Mouse (Mus musculus): ENCODE measurements around the gene Ntm. TPM values are rescaled to one million over a fixed set of nuclear protein-coding genes. Genes with fewer than 3 reads are reported as not detected.

Gene Ntm
- polyA plus RNA-seq, 1 experiment from 2014 or later = 39.7 TPM

- no peak for ATAC-seq (replicated peaks; ENCODE audit: insufficient number of reproducible peaks, low FRiP score, low TSS enrichment)
- Histone ChIP-seq H3K27ac (ENCODE audit: low read depth, low read length) (no peak overlapping the region), H3K9ac (ENCODE audit: low read depth, low read length) (no peak overlapping the region), H3K4me2 (no peak overlapping the region), H3K4me1 (ENCODE audit: control insufficient read depth, insufficient read depth, low read length) (no peaks in the 10 kb centered on the region), H3K36me3 (ENCODE audit: control insufficient read depth, insufficient read depth, low read length) (no peaks in the 10 kb centered on the region), H3K27me3 (ENCODE audit: control insufficient read depth, insufficient read depth, low read length) (no peaks in the 10 kb centered on the region), H3K4me3 (ENCODE audit: low read depth, low read length) (no peak overlapping the region), H3K9me3 (replicated peaks; ENCODE audit: control insufficient read depth, low read length) (no peaks in the 10 kb centered on the region)
- WGBS (ENCODE audit: insufficient replicate concordance) = 56% methylated on average over 12 of the region's 12 CpGs
These were observed 160.8 kb downstream of the Ntm start for GRCm38 (mm10) chr9:29802071-29802705.

DNA sequence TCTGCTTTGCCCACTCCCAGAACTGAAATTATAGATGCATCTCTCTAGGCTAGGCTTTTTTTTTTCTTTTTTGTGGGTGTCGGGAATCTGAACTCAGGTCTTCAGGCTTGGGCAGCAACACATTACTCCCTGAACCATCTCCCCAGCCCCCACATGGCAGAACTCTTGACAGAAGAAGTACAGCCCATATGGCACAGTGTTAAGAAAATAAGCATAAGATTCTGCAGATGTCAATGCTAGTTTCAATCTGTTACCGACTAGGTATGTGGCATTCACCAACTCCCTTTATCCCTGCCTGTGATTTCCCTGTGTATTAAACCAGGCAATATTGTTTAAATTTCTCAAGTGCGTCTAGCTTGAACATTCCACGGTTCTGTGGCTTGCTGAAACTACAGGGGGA lies 166.7 kb downstream of the Ntm start:
- H3K9me3 ChIP-seq (replicated peaks; ENCODE audit: control insufficient read depth, low read length) = no peaks in the 10 kb centered on the region
- no peaks in the 10 kb centered on the region for H3K27me3 ChIP-seq (ENCODE audit: control insufficient read depth, insufficient read depth, low read length)
- 70% methylated on average over 4 of the region's 4 CpGs for WGBS (ENCODE audit: insufficient replicate concordance)
- no peak overlapping the region for H3K9ac ChIP-seq (ENCODE audit: low read depth, low read length)
- H3K36me3 ChIP-seq (ENCODE audit: control insufficient read depth, insufficient read depth, low read length) = no peaks in the 10 kb centered on the region
- ATAC-seq (replicated peaks; ENCODE audit: insufficient number of reproducible peaks, low FRiP score, low TSS enrichment) = no peak
- H3K4me1 ChIP-seq (ENCODE audit: control insufficient read depth, insufficient read depth, low read length) = no peaks in the 10 kb centered on the region
- no peak overlapping the region for H3K27ac ChIP-seq (ENCODE audit: low read depth, low read length)
- no peak overlapping the region for H3K4me2 ChIP-seq
- H3K4me3 ChIP-seq (ENCODE audit: low read depth, low read length) = no peak overlapping the region

GRCm38 (mm10) chr9:29791199-29791915 lies 171.6 kb downstream of the Ntm start:
- 69% methylated on average over 10 of the region's 10 CpGs for WGBS (ENCODE audit: insufficient replicate concordance)
- no peak for ATAC-seq (replicated peaks; ENCODE audit: insufficient number of reproducible peaks, low FRiP score, low TSS enrichment)
- no peak overlapping the region for H3K4me3 ChIP-seq (ENCODE audit: low read depth, low read length)
- no peak overlapping the region for H3K4me2 ChIP-seq
- H3K4me1 ChIP-seq (ENCODE audit: control insufficient read depth, insufficient read depth, low read length) = no peaks in the 10 kb centered on the region
- no peaks in the 10 kb centered on the region for H3K27me3 ChIP-seq (ENCODE audit: control insufficient read depth, insufficient read depth, low read length)
- no peaks in the 10 kb centered on the region for H3K9me3 ChIP-seq (replicated peaks; ENCODE audit: control insufficient read depth, low read length)
- no peaks in the 10 kb centered on the region for H3K36me3 ChIP-seq (ENCODE audit: control insufficient read depth, insufficient read depth, low read length)
- H3K9ac ChIP-seq (ENCODE audit: low read depth, low read length) = no peak overlapping the region
- no peak overlapping the region for H3K27ac ChIP-seq (ENCODE audit: low read depth, low read length)

DNA sequence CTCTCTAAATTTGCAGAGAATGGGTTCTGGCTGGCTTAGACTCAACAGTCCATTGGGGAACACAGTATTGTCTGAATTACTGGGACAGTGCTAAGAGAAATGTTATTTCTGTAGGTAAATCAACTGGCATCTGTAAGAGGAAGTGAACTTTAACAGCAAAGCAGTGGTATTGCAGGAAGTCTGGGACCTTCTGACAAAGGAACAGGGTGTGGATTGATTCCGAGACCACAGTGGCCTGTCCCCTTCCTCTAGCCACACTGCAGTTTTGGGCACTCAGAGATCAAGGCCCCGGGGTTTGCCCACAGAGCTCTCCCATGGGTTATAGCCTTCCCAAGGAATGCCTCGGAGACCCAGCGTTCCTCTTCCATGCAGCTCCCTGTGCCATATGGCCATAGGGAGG lies 172.9 kb downstream of the Ntm start:
- Histone ChIP-seq H3K4me3 (ENCODE audit: low read depth, low read length) (no peak overlapping the region), H3K9me3 (replicated peaks; ENCODE audit: control insufficient read depth, low read length) (no peaks in the 10 kb centered on the region), H3K27me3 (ENCODE audit: control insufficient read depth, insufficient read depth, low read length) (no peaks in the 10 kb centered on the region), H3K4me1 (ENCODE audit: control insufficient read depth, insufficient read depth, low read length) (no peaks in the 10 kb centered on the region), H3K27ac (ENCODE audit: low read depth, low read length) (no peak overlapping the region), H3K4me2 (no peak overlapping the region), H3K36me3 (ENCODE audit: control insufficient read depth, insufficient read depth, low read length) (no peaks in the 10 kb centered on the region), H3K9ac (ENCODE audit: low read depth, low read length) (no peak overlapping the region)
- ATAC-seq (replicated peaks; ENCODE audit: insufficient number of reproducible peaks, low FRiP score, low TSS enrichment) = no peak
- 61% methylated on average over 4 of the region's 4 CpGs for WGBS (ENCODE audit: insufficient replicate concordance)

- ATAC-seq (replicated peaks; ENCODE audit: insufficient number of reproducible peaks, low FRiP score, low TSS enrichment) = no peak
- WGBS (ENCODE audit: insufficient replicate concordance) = 80% methylated on average over 9 of the region's 9 CpGs
- no peak overlapping the region for H3K27ac ChIP-seq (ENCODE audit: low read depth, low read length)
- H3K4me3 ChIP-seq (ENCODE audit: low read depth, low read length) = no peak overlapping the region
- no peaks in the 10 kb centered on the region for H3K27me3 ChIP-seq (ENCODE audit: control insufficient read depth, insufficient read depth, low read length)
- no peak overlapping the region for H3K9ac ChIP-seq (ENCODE audit: low read depth, low read length)
- H3K36me3 ChIP-seq (ENCODE audit: control insufficient read depth, insufficient read depth, low read length) = no peaks in the 10 kb centered on the region
- H3K4me2 ChIP-seq = no peak overlapping the region
- H3K4me1 ChIP-seq (ENCODE audit: control insufficient read depth, insufficient read depth, low read length) = no peaks in the 10 kb centered on the region
- H3K9me3 ChIP-seq (replicated peaks; ENCODE audit: control insufficient read depth, low read length) = no peaks in the 10 kb centered on the region
These were observed 174.1 kb downstream of the Ntm start for GRCm38 (mm10) chr9:29788855-29789254.

DNA sequence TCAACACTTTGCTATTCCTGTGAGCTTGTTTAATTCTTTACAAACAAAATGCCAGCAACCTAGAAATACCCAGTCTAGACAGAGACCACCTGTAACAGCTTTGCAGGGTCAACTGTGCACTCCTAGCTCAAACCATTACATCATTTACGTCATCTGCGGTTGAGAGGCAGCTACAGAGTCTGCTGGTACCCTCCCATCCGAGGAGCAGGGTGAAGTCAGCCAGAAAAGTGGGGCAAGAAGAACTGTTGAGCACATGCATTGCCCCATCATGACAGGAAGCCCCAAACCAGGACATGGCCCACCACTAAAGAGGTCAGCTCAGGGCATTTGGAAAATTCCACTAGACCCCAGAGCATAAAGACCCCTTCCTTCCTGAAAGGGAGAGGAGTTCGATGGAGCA lies 175.5 kb downstream of the Ntm start:
- Histone ChIP-seq H3K27me3 (ENCODE audit: control insufficient read depth, insufficient read depth, low read length) (no peaks in the 10 kb centered on the region), H3K9ac (ENCODE audit: low read depth, low read length) (no peak overlapping the region), H3K9me3 (replicated peaks; ENCODE audit: control insufficient read depth, low read length) (no peaks in the 10 kb centered on the region), H3K27ac (ENCODE audit: low read depth, low read length) (no peak overlapping the region), H3K4me3 (ENCODE audit: low read depth, low read length) (no peak overlapping the region), H3K4me2 (no peak overlapping the region), H3K4me1 (ENCODE audit: control insufficient read depth, insufficient read depth, low read length) (no peaks in the 10 kb centered on the region), H3K36me3 (ENCODE audit: control insufficient read depth, insufficient read depth, low read length) (no peaks in the 10 kb centered on the region)
- ATAC-seq (replicated peaks; ENCODE audit: insufficient number of reproducible peaks, low FRiP score, low TSS enrichment) = no peak
- 61% methylated on average over 4 of the region's 4 CpGs for WGBS (ENCODE audit: insufficient replicate concordance)

GRCm38 (mm10) chr9:29782697-29783096 lies 180.2 kb downstream of the Ntm start:
- Histone ChIP-seq H3K36me3 (ENCODE audit: control insufficient read depth, insufficient read depth, low read length) (no peaks in the 10 kb centered on the region), H3K27me3 (ENCODE audit: control insufficient read depth, insufficient read depth, low read length) (no peaks in the 10 kb centered on the region), H3K9me3 (replicated peaks; ENCODE audit: control insufficient read depth, low read length) (no peaks in the 10 kb centered on the region), H3K27ac (ENCODE audit: low read depth, low read length) (no peak overlapping the region), H3K4me2 (no peak overlapping the region), H3K9ac (ENCODE audit: low read depth, low read length) (no peak overlapping the region), H3K4me1 (ENCODE audit: control insufficient read depth, insufficient read depth, low read length) (peaks cover 4% of the 10 kb centered on the region; the same call in 1 of the 2 replicates), H3K4me3 (ENCODE audit: low read depth, low read length) (no peak overlapping the region)
- WGBS (ENCODE audit: insufficient replicate concordance) = 59% methylated on average over 4 of the region's 4 CpGs
- no peak for ATAC-seq (replicated peaks; ENCODE audit: insufficient number of reproducible peaks, low FRiP score, low TSS enrichment)

DNA sequence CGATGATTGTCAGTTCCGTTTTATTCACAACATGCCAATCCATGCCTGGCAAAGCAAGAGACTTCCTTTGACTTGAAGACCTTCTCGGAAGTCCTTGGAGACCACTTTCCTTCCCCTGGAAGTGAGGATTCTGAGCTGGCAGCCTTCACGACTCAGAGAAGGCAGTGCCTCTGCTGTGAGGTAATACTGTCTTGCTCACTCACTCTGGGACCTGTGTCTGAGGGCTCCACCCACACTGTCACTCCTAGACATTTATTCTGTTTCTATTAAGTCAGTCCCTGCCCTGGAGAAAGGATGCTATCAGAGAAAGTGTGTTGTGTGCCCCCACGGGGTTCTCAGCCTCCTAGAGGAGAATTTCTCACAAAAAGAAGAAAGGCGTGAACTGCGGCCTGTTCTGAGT lies 183.2 kb downstream of the Ntm start:
- H3K36me3 ChIP-seq (ENCODE audit: control insufficient read depth, insufficient read depth, low read length) = no peaks in the 10 kb centered on the region
- H3K4me2 ChIP-seq = no peak overlapping the region
- ATAC-seq (replicated peaks; ENCODE audit: insufficient number of reproducible peaks, low FRiP score, low TSS enrichment) = no peak
- H3K27me3 ChIP-seq (ENCODE audit: control insufficient read depth, insufficient read depth, low read length) = no peaks in the 10 kb centered on the region
- WGBS (ENCODE audit: insufficient replicate concordance) = 64% methylated on average over 7 of the region's 7 CpGs
- no peak overlapping the region for H3K9ac ChIP-seq (ENCODE audit: low read depth, low read length)
- no peak overlapping the region for H3K27ac ChIP-seq (ENCODE audit: low read depth, low read length)
- H3K9me3 ChIP-seq (replicated peaks; ENCODE audit: control insufficient read depth, low read length) = no peaks in the 10 kb centered on the region
- H3K4me1 ChIP-seq (ENCODE audit: control insufficient read depth, insufficient read depth, low read length) = peaks cover 4% of the 10 kb centered on the region; the same call in 1 of the 2 replicates
- H3K4me3 ChIP-seq (ENCODE audit: low read depth, low read length) = no peak overlapping the region

DNA sequence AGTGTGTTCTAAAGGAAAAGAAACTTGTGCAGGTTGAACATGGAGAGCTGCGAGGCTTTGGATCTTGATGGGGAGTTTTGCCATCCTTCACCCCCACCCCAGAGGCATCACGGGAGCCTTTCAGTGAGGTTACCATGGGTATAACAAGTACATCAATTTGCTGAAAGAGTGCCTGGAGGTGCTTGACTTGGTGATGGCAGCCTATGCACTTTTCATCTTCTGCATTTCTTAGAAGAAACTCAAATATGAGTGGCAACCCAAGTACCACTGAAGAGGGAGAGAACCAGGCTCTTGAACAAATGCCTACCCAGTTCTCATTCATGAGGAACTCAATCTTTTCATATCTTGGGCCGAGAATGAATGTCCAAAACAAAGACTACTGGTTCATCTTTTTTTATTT lies 186.0 kb downstream of the Ntm start:
- no peaks in the 10 kb centered on the region for H3K27me3 ChIP-seq (ENCODE audit: control insufficient read depth, insufficient read depth, low read length)
- no peak overlapping the region for H3K4me2 ChIP-seq
- H3K9ac ChIP-seq (ENCODE audit: low read depth, low read length) = no peak overlapping the region
- H3K9me3 ChIP-seq (replicated peaks; ENCODE audit: control insufficient read depth, low read length) = no peaks in the 10 kb centered on the region
- no peak for ATAC-seq (replicated peaks; ENCODE audit: insufficient number of reproducible peaks, low FRiP score, low TSS enrichment)
- no peak overlapping the region for H3K27ac ChIP-seq (ENCODE audit: low read depth, low read length)
- 84% methylated on average over 3 of the region's 3 CpGs for WGBS (ENCODE audit: insufficient replicate concordance)
- H3K4me1 ChIP-seq (ENCODE audit: control insufficient read depth, insufficient read depth, low read length) = peaks cover 4% of the 10 kb centered on the region; the same call in 1 of the 2 replicates
- no peaks in the 10 kb centered on the region for H3K36me3 ChIP-seq (ENCODE audit: control insufficient read depth, insufficient read depth, low read length)
- H3K4me3 ChIP-seq (ENCODE audit: low read depth, low read length) = no peak overlapping the region
